Mouse (Mus musculus): ENCODE data around the gene Dnajc4.

Gene Dnajc4

GRCm38 (mm10) chr19:6975537-6976521, 16.5 kb downstream of the Dnajc4 start, which contains the start of gene Plcb3:
Plcb3 (minus strand) TSS chr19:6976470.
- DNase-seq (ENCODE audit: extremely low spot score, low read depth, low spot score), result no peak

- no peak for DNase-seq (ENCODE audit: extremely low spot score, low read depth, low spot score)
Measured at GRCm38 (mm10) chr19:6974211-6975205, 17.9 kb downstream of the Dnajc4 start, which contains the start of gene Ppp1r14b. Ppp1r14b (plus strand) TSS chr19:6974968.

GRCm38 (mm10) chr19:6973581-6974190, 18.7 kb downstream of the Dnajc4 start:
- no peak for DNase-seq (ENCODE audit: extremely low spot score, low read depth, low spot score)

GRCm38 (mm10) chr19:6972247-6972917, 20.0 kb downstream of the Dnajc4 start:
- DNase-seq (ENCODE audit: extremely low spot score, low read depth, low spot score), result no peak

- no peak for DNase-seq (ENCODE audit: extremely low spot score, low read depth, low spot score)
Measured at GRCm38 (mm10) chr19:6971644-6972043, 20.7 kb downstream of the Dnajc4 start.

- DNase-seq (ENCODE audit: extremely low spot score, low read depth, low spot score), result no peak
Measured at GRCm38 (mm10) chr19:6970460-6971085, 21.8 kb downstream of the Dnajc4 start.

GRCm38 (mm10) chr19:6969665-6970381, 22.5 kb downstream of the Dnajc4 start:
- no peak for DNase-seq (ENCODE audit: extremely low spot score, low read depth, low spot score)

GRCm38 (mm10) chr19:6969291-6969664, 23.1 kb downstream of the Dnajc4 start:
- DNase-seq (ENCODE audit: extremely low spot score, low read depth, low spot score), result no peak

GRCm38 (mm10) chr19:6968491-6969271, 23.7 kb downstream of the Dnajc4 start:
- no peak for DNase-seq (ENCODE audit: extremely low spot score, low read depth, low spot score)

GRCm38 (mm10) chr19:6956461-6956860, 35.9 kb downstream of the Dnajc4 start:
- DNase-seq (ENCODE audit: extremely low spot score, low read depth, low spot score), result no peak

GRCm38 (mm10) chr19:6955424-6955823, 36.9 kb downstream of the Dnajc4 start:
- no peak for DNase-seq (ENCODE audit: extremely low spot score, low read depth, low spot score)

GRCm38 (mm10) chr19:6954046-6954445, 38.3 kb downstream of the Dnajc4 start:
- no peak for DNase-seq (ENCODE audit: extremely low spot score, low read depth, low spot score)

- DNase-seq (ENCODE audit: extremely low spot score, low read depth, low spot score), result no peak
Measured at GRCm38 (mm10) chr19:6952712-6953037, 39.7 kb downstream of the Dnajc4 start.

- no peak for DNase-seq (ENCODE audit: extremely low spot score, low read depth, low spot score)
Measured at GRCm38 (mm10) chr19:6951994-6952711, 40.2 kb downstream of the Dnajc4 start.

GRCm38 (mm10) chr19:6951381-6951968, 40.9 kb downstream of the Dnajc4 start:
- DNase-seq (ENCODE audit: extremely low spot score, low read depth, low spot score), result no peak

GRCm38 (mm10) chr19:6950613-6951153, 41.7 kb downstream of the Dnajc4 start:
- DNase-seq (ENCODE audit: extremely low spot score, low read depth, low spot score), result no peak

GRCm38 (mm10) chr19:6949951-6950350, 42.4 kb downstream of the Dnajc4 start:
- no peak for DNase-seq (ENCODE audit: extremely low spot score, low read depth, low spot score)

Data from hindlimb bud, embryonic 11.5 days (tissue).